Mouse (Mus musculus): ENCODE results near the gene Lcat.

The Lcat gene

GRCm38 (mm10) chr8:105889756-105890465, 53.3 kb downstream of the Lcat start:
- ATAC-seq (ENCODE audit: low TSS enrichment): no peak

Measured in frontal cortex, adult (tissue).